Mouse (Mus musculus) heart, embryonic 15.5 days (tissue): Measurements from ENCODE around the gene Tbce. TPM values are rescaled to one million over a fixed set of nuclear protein-coding genes. Genes with fewer than 3 reads are reported as not detected.
"Not testable (repeated sequence)": the region's sequence is repeated elsewhere in the genome, so short reads cannot be mapped to it uniquely, and the experiment has no call there.

Experiments
- ATAC-seq: fragments of 200-750 bp; cut with Nextera tagmentation; replicated peaks from 2 replicates; pipeline ENCODE4 v1.8.0; 2017; ENCODE audit warnings: low read depth, moderate TSS enrichment; ENCODE audit not compliant: insufficient number of reproducible peaks, insufficient read depth, low FRiP score
- H3K27ac ChIP-seq: fragments of 300-500 bp; sonication (generic); 2 replicates; pipeline ENCODE4 v1.5.1; 2015; ENCODE audit warnings: mild to moderate bottlenecking, inconsistent platforms
- H3K27me3 ChIP-seq: fragments of 300-500 bp; sonication (generic); 2 replicates; pipeline ENCODE4 v1.6.1; 2015; ENCODE audit warnings: inconsistent platforms
- H3K36me3 ChIP-seq: fragments of 300-500 bp; sonication (generic); 2 replicates; pipeline ENCODE4 v1.6.1; 2015; ENCODE audit warnings: mild to moderate bottlenecking, inconsistent platforms
- H3K4me1 ChIP-seq: fragments of 300-500 bp; sonication (generic); replicated peaks from 2 replicates; pipeline ENCODE4 v1.6.1; 2015; ENCODE audit warnings: inconsistent platforms
- H3K4me2 ChIP-seq: fragments of 300-500 bp; sonication (generic); 2 replicates; pipeline ENCODE4 v1.6.1; 2015; ENCODE audit warnings: inconsistent platforms, mild to moderate bottlenecking, moderate library complexity
- H3K4me3 ChIP-seq: fragments of 300-500 bp; sonication (generic); 2 replicates; pipeline ENCODE4 v1.5.1; 2015; ENCODE audit warnings: mild to moderate bottlenecking, inconsistent platforms
- H3K9ac ChIP-seq: fragments of 300-500 bp; sonication (generic); 2 replicates; pipeline ENCODE4 v1.6.1; 2015; ENCODE audit warnings: mild to moderate bottlenecking, inconsistent platforms
- H3K9me3 ChIP-seq: fragments of 300-500 bp; sonication (generic); replicated peaks from 2 replicates; pipeline ENCODE4 v1.6.1; 2016; ENCODE audit warnings: inconsistent platforms
- WGBS: fragments of 180-500 bp; shearing (Covaris S2); methylation state at CpG from one replicate; pipeline ENCODE4 v1.1.7; 2015; ENCODE audit warnings: mixed read lengths; 5-methylcytosine and 5-hydroxymethylcytosine counted together
- polyA plus RNA-seq: library from polyadenylated mRNA; unstranded; fragments of >200 nt; fragmentation: Nextera tagmentation; extraction: Ambion mirVana; gene quantifications from 2 replicates; pipeline ENCODE4 v1.2.1, GENCODE M21; 2015

Tbce gene
- polyA plus RNA-seq, 1 experiment from 2014 or later = 33.2 TPM

DNA sequence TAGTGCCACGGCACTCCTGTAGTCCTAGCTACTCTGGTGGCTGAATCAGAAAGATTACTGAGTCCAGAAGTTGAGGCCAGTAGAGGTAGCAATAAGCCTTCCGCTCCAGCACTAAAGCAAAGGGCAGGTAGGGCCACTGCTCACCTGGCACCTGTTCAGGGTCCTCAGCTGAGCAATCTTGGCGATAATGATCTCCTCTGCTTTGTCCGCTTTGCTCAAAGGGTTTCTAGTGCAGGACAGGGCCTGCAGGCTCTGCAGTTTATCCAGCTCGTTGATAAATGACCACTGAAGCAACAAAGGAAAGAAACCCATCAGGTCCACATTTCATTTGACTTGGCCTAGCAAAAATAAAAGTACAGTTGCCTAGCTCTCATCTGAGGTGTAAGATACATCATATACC is 34.4 kb downstream of the Tbce start:
- no peaks in the 10 kb centered on the region; the same call in 1 of the 2 replicates for H3K4me1 ChIP-seq
- no peak overlapping the region for H3K9ac ChIP-seq
- H3K27ac ChIP-seq = no peak overlapping the region
- no peak overlapping the region for H3K4me3 ChIP-seq
- H3K9me3 ChIP-seq = no peaks in the 10 kb centered on the region
- no peaks in the 10 kb centered on the region for H3K27me3 ChIP-seq
- no peak for ATAC-seq
- no peak overlapping the region for H3K4me2 ChIP-seq
- 90% methylated on average over 5 of the region's 5 CpGs for WGBS
- peaks cover 51% of the 10 kb centered on the region for H3K36me3 ChIP-seq

DNA sequence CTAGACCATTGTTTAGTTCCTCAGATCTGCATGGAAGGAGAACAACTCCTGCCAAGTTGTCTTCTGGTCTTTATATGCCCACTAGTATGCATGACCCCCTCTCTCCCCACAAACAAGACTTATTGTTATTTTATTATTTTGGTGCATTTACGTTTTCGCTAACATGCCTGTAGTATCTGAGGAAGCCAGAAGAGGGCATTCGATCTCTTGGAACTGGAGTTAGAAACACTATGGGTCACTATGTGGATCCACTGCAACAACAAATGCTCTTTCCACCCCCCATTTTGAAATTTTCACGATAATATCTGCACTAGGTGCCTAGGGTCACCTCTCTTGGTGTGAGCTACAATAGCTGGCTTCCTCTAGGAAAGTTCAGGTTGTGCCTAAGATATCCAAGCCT is 35.4 kb downstream of the Tbce start:
- no peak overlapping the region for H3K4me2 ChIP-seq
- no peak overlapping the region for H3K9ac ChIP-seq
- H3K4me3 ChIP-seq = no peak overlapping the region
- peaks cover 59% of the 10 kb centered on the region for H3K36me3 ChIP-seq
- no peaks in the 10 kb centered on the region; the same call in 1 of the 2 replicates for H3K4me1 ChIP-seq
- ATAC-seq = no peak
- no peaks in the 10 kb centered on the region for H3K9me3 ChIP-seq
- H3K27me3 ChIP-seq = no peaks in the 10 kb centered on the region
- H3K27ac ChIP-seq = no peak overlapping the region
- 76% methylated on average over 4 of the region's 4 CpGs for WGBS

DNA sequence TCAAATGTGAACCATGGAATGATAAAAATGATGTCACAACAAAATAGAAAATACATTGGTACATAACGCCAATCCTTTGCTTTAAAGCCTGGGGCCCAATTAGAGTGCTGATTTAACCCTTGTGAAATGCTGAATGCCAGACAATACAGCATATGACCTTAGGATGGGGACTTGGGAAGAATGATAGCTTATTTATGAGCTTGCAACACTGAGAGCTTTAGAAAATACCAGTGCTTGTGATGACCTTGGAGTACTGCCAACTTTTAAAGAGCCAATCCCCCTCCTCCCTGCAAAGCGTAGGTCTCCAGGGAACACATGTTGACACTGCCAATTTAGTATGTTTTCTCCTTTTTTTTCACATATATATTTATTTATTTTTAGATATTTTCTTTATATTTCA is 36.7 kb downstream of the Tbce start:
- Histone ChIP-seq H3K36me3 (peaks cover 67% of the 10 kb centered on the region), H3K4me3 (no peak overlapping the region), H3K4me2 (no peak overlapping the region), H3K4me1 (no peaks in the 10 kb centered on the region; the same call in 1 of the 2 replicates), H3K27me3 (no peaks in the 10 kb centered on the region), H3K9me3 (no peaks in the 10 kb centered on the region), H3K9ac (no peak overlapping the region), H3K27ac (no peak overlapping the region)
- 52% methylated on average over 2 of the region's 2 CpGs for WGBS
- no peak for ATAC-seq

- H3K4me2 ChIP-seq = no peak overlapping the region
- H3K9ac ChIP-seq = no peak overlapping the region
- H3K27me3 ChIP-seq = no peaks in the 10 kb centered on the region
- no peak for ATAC-seq
- H3K4me1 ChIP-seq = no peaks in the 10 kb centered on the region
- H3K4me3 ChIP-seq = no peak overlapping the region
- peaks cover 72% of the 10 kb centered on the region for H3K36me3 ChIP-seq
- H3K27ac ChIP-seq = no peak overlapping the region
- WGBS = 85% methylated on average over 5 of the region's 5 CpGs
- H3K9me3 ChIP-seq = no peaks in the 10 kb centered on the region
Observed at GRCm38 (mm10) chr13:13997476-13997875, 42.0 kb downstream of the Tbce start.

DNA sequence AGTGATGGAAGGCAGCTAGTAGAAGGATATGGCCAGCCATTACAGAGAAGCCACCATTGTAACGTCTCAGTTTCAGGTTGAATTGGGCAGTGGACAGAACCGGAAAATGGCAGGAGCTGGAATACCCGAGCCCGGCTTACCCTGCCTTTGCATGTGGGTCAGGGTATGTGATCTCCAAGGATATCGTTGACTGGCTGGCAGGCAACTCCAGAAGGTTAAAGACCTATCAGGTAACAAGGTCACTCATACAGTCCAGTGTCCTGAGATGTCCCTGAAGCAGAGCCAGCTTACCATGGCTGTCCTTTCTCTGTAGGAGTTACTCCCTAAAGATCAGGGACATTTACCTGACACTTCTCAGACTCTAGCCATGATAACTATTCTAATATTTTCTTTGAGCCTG is 44.4 kb downstream of the Tbce start:
- ATAC-seq = no peak
- Histone ChIP-seq H3K4me1 (no peaks in the 10 kb centered on the region), H3K27ac (no peak overlapping the region), H3K9me3 (no peaks in the 10 kb centered on the region), H3K36me3 (peaks cover 67% of the 10 kb centered on the region), H3K27me3 (no peaks in the 10 kb centered on the region), H3K4me3 (no peak overlapping the region), H3K9ac (no peak overlapping the region), H3K4me2 (no peak overlapping the region)
- 86% methylated on average over 5 of the region's 5 CpGs for WGBS

DNA sequence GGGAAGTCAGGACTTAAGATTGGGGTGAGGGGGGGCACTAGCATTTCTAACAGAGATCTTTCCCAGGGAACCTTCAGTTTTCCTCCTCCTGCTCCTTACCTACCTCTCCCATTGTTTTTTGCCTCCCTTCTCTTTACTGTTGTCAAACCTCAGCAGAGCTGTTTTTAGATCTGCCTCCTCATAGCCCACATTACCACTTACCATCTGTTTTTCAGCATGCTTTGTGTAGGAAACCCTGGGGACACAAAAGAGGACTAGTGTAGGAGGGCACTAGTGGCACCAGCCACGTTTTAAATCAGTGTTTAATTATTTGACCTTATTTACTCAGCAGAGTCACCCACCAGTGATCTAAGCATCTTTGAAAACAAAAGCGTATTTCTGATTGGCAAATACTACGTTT is 46.4 kb downstream of the Tbce start:
- no peak overlapping the region for H3K27ac ChIP-seq
- ATAC-seq = no peak
- no peaks in the 10 kb centered on the region for H3K9me3 ChIP-seq
- peaks cover 48% of the 10 kb centered on the region for H3K36me3 ChIP-seq
- H3K4me3 ChIP-seq = no peak overlapping the region
- H3K4me1 ChIP-seq = no peaks in the 10 kb centered on the region
- no peak overlapping the region for H3K4me2 ChIP-seq
- H3K9ac ChIP-seq = no peak overlapping the region
- no peaks in the 10 kb centered on the region for H3K27me3 ChIP-seq
- WGBS = 82% methylated on average over 3 of the region's 3 CpGs

- Histone ChIP-seq H3K27me3 (no peaks in the 10 kb centered on the region), H3K36me3 (peaks cover 27% of the 10 kb centered on the region), H3K4me3 (no peak overlapping the region), H3K4me2 (no peak overlapping the region), H3K4me1 (no peaks in the 10 kb centered on the region), H3K9me3 (no peaks in the 10 kb centered on the region), H3K9ac (no peak overlapping the region), H3K27ac (no peak overlapping the region)
- no peak for ATAC-seq
- WGBS = 63% methylated on average over 2 of the region's 2 CpGs
Observed at GRCm38 (mm10) chr13:13990391-13990790, 49.0 kb downstream of the Tbce start.

DNA sequence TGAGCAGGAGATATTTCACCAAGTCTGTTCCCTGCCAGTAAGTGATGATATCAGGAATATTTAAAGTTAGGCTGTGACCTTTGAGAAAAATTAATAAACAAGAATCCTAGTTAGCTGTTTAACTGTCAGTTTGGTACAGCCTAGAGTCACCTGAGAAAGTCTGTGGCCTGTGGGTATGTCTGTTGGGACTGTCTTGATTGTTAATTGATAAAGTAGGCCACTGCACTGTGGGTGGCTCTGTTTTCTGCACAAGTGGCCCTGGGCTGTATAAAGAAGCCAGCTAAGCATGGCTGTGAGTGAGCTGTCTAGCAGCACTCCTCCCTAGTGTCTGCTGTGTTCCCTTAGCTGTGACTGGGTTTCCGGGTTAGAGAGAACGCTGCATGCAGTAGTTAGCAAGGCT is 50.3 kb downstream of the Tbce start:
- Histone ChIP-seq H3K4me1 (no peaks in the 10 kb centered on the region), H3K4me3 (no peak overlapping the region), H3K9ac (no peak overlapping the region)

GRCm38 (mm10) chr13:13983523-13983922 is 55.9 kb downstream of the Tbce start:
- Histone ChIP-seq H3K9me3 (no peaks in the 10 kb centered on the region), H3K27ac (no peak overlapping the region), H3K4me3 (no peak overlapping the region), H3K9ac (no peak overlapping the region), H3K4me1 (no peaks in the 10 kb centered on the region), H3K4me2 (no peak overlapping the region), H3K36me3 (no peaks in the 10 kb centered on the region; the same call in 1 of the 2 replicates), H3K27me3 (no peaks in the 10 kb centered on the region)
- no peak for ATAC-seq
- 79% methylated on average over 6 of the region's 6 CpGs for WGBS

More for the DNA sequence above, 50.3 kb downstream of the Tbce start:
- Histone ChIP-seq H3K9me3 (no peaks in the 10 kb centered on the region), H3K27ac (no peak overlapping the region), H3K27me3 (no peaks in the 10 kb centered on the region), H3K4me2 (no peak overlapping the region), H3K36me3 (peaks cover 21% of the 10 kb centered on the region; the same call in 1 of the 2 replicates)
- ATAC-seq = no peak
- WGBS = 79% methylated on average over 2 of the region's 2 CpGs

DNA sequence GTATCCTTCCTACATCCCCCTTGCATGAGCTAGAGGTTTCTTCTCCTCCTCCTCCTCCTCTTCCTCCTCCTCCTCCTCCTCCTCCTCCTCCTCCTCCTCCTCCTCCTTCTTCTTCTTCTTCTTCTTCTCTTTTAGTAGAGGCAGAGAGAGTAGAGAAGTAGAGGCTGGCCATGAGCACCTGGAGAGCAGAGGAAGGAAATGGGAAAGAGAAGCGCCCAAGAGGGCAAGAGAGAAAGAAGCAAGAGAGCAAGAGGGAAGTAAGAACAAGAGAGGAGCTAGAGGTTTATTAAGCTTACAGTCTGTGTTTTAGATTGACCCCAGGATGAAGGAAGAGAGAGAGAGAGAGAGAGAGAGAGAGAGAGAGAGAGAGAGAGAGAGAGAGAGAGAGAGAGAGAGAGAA is 57.6 kb downstream of the Tbce start:
- ATAC-seq = 0 out of 2 replicates have a peak, but pooled peaks have one; percentile 47
- WGBS = 87% methylated on average over 1 of the region's 1 CpGs
- H3K27me3 ChIP-seq, H3K9me3 ChIP-seq, H3K9ac ChIP-seq, H3K4me2 ChIP-seq, H3K4me1 ChIP-seq, H3K36me3 ChIP-seq, H3K4me3 ChIP-seq, H3K27ac ChIP-seq: not testable (repeated sequence)

GRCm38 (mm10) chr13:13969796-13970195 is 69.6 kb downstream of the Tbce start:
- 65% methylated on average over 1 of the region's 1 CpGs for WGBS
- Histone ChIP-seq H3K27me3 (no peaks in the 10 kb centered on the region), H3K4me1 (peaks cover 7% of the 10 kb centered on the region), H3K36me3 (0 out of 2 replicates have a peak, but pooled peaks cover 6% of the 10 kb centered on the region), H3K9me3 (no peaks in the 10 kb centered on the region), H3K4me2 (no peak overlapping the region), H3K4me3 (no peak overlapping the region), H3K9ac (no peak overlapping the region), H3K27ac (no peak overlapping the region)
- no peak for ATAC-seq

- Histone ChIP-seq H3K36me3 (0 out of 2 replicates have a peak, but pooled peaks cover 6% of the 10 kb centered on the region), H3K27me3 (no peaks in the 10 kb centered on the region), H3K9me3 (no peaks in the 10 kb centered on the region), H3K27ac (no peak overlapping the region), H3K4me3 (no peak overlapping the region), H3K4me2 (no peak overlapping the region), H3K9ac (no peak overlapping the region), H3K4me1 (peaks cover 7% of the 10 kb centered on the region)
- 71% methylated on average over 4 of the region's 4 CpGs for WGBS
- no peak for ATAC-seq
Observed at GRCm38 (mm10) chr13:13968629-13969111, 70.8 kb downstream of the Tbce start.
